Mouse (Mus musculus) spleen, adult 2 months (tissue): ENCODE data around the gene Phf6.

Experiments used
- CTCF ChIP-seq: fragments of 200-500 bp; IDR thresholded peaks from 2 replicates; pipeline ENCODE4 v1.5.1; 2011; ENCODE audit warnings: mild to moderate bottlenecking, inconsistent platforms; ENCODE audit not compliant: insufficient read depth, insufficient read length, insufficient replicate concordance; ENCODE audit errors: extremely low read depth
- POLR2A ChIP-seq: fragments of 200-500 bp; IDR thresholded peaks from 2 replicates; pipeline ENCODE4 v1.6.1; 2011; ENCODE audit warnings: low read depth, low read length, inconsistent platforms

- TF ChIP-seq CTCF: no peak
- TF ChIP-seq POLR2A: no peak
These were observed 284 bp downstream of the Phf6 start for GRCm38 (mm10) chrX:52912372-52912728.
